Mouse (Mus musculus): ENCODE results near the gene Fam114a1.

Gene Fam114a1

DNA sequence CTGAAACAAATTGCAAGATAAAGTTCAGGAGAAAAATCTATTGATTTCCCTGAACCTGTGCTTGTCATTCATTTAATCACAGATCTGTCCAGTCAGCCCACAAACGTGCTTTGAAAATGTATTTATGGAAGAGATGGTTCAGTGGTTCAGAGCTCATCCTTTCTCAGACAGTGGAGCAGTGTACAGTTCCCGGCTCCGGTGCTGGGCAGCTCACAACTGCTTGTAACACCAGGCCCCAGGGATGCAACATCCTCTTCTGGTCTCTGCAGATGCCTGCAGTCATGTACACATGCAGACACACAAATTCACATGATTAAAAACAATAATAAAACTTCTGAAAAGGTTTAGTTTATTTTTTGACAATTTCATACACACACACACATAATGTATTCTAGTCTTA is 81.6 kb downstream of the Fam114a1 start:
- DNase-seq (ENCODE audit: low read depth, low spot score): no peak

GRCm38 (mm10) chr5:65057596-65057995 is 87.7 kb downstream of the Fam114a1 start:
- no peak for DNase-seq (ENCODE audit: low read depth, low spot score)

- no peak for DNase-seq (ENCODE audit: low read depth, low spot score)
Measured at GRCm38 (mm10) chr5:65059806-65060205, 89.9 kb downstream of the Fam114a1 start.

DNA sequence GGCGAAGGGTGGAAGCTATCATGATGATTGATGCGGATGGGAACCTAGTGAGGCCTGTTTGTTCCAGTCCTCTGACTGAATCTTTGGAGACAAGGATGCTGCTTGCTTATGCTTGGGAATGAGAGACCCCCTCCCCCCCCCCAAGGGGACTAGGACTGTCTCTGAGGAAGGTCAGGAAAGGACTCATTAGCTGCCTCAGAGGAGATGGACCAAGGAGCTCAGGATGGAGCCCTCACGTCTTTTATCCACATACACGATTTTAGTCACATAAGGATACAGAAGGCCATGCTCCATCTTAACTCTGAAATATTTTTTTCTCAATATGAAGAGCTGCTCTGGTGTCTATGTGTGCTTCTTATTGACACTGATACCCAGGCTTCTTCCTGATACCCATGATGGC is 92.4 kb downstream of the Fam114a1 start:
- DNase-seq (ENCODE audit: low read depth, low spot score): no peak

GRCm38 (mm10) chr5:65063266-65063665 is 93.4 kb downstream of the Fam114a1 start:
- no peak for DNase-seq (ENCODE audit: low read depth, low spot score)

DNA sequence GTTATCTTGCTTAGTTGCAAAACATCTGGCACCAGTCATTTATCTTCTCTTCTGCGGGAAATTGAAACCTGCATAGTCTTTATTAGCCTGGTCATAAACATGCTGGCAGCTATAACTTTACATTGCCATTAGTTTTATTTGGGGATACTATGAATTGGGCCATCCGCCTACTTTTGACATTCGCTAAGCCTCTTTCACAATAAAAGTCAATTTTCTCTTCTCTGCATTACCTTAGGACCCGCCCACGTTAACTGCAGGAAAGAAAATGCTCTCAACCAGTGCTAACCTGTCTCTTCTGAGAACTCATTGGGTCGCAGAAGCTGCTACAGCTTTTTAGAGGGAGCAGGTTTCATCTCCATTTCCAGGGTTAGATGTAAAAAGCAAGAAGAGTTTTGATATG is 98.3 kb downstream of the Fam114a1 start:
- DNase-seq (ENCODE audit: low read depth, low spot score): no peak

DNA sequence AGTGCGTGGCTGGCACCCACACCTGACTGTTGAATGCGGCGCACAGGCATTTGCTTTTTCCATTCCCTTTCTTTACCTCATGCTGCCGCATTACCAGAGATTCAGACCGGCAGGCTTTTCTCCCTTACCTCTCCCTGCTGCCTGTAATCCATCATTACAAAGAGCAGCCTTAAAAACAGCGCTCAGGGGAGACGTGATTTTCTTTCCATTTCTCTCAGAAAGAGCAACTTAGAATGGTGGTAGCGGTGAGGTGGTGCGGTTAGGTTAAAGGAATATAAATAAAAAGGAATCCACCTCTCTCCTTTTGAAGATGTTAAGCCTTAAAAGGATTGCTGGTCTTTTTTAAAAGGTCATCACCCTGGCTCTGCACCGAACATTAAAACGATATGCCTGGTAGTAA is 100.0 kb downstream of the Fam114a1 start:
- no peak for DNase-seq (ENCODE audit: low read depth, low spot score)

DNA sequence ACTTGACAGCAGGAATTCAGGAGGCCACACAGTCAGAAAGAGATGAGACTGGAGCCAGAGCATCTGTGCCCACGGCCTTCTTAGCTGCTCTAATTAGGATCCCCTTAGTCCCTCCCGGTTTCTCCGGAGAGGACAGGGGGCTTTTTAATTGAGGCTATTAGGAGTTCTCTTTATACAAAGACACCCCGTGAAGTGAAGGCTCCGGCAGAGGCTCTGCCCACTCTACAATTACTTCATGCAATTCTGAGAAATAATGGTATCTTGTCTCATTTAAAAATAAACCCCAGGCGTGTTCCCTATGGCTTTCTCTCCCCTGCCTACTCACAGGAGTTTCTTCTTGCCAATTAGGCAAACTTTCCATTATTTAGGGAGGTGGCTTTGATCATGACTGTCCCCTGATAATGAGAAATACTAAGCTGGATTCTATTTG is 101.8 kb downstream of the Fam114a1 start:
- DNase-seq (ENCODE audit: low read depth, low spot score): no peak

DNA sequence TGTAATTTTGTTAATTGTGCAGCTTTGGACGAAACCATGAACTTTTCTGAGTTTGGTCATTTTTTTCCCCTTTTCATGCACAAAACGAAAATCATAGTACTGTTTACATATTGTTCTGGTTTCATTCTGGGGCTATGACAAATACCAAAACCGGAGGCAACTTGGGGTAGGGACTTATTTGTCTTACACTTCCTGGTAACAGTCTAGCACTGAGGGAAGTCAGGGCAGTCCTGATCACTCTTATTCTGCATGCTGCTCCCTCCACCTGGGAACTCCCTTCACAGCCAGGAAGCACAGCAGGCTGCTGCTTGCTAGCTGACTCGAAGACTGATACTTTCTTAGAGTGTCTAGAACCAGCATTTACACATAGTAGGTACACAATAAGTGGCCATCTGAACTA is 103.4 kb downstream of the Fam114a1 start:
- peak; percentile 14 for DNase-seq (ENCODE audit: low read depth, low spot score)

DNA sequence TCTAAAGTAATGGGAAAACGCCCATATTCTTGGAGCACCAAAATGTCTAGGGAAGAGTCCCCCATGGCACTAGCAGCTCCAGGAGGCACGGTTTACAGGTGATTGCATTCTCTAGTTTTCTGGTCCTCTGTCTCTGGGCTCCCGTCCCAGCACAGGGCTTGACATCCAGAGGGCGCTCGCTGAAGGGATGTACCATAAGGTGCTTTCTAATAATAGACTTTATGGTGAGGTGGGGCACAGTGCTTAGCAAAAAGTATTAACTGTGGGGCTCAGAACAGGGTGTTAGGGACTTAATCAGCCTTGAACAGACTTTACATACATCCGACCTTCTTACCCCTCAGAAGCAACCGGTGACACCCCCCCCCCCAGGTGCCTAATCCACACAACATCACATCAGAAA is 104.8 kb downstream of the Fam114a1 start:
- DNase-seq (ENCODE audit: low read depth, low spot score): no peak

DNA sequence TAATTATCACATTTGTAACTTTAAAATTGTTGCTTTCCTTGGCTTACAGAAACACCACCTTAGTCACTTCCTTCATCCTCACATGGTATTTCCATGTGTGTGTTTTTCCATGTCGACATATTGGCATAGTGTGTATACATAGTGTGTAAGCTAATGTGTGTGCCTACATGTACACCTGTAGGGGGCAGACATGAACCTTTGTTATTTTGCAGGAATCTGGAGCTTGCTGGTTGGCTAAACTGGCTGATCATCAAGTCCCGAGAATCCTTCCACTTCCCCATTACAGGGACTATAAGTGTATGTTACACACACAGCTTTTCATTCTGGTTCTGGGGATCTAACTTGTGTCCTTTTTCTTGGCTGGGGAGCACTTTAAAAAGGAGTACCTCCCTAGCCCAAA is 106.2 kb downstream of the Fam114a1 start:
- peak; percentile 15 for DNase-seq (ENCODE audit: low read depth, low spot score)

DNA sequence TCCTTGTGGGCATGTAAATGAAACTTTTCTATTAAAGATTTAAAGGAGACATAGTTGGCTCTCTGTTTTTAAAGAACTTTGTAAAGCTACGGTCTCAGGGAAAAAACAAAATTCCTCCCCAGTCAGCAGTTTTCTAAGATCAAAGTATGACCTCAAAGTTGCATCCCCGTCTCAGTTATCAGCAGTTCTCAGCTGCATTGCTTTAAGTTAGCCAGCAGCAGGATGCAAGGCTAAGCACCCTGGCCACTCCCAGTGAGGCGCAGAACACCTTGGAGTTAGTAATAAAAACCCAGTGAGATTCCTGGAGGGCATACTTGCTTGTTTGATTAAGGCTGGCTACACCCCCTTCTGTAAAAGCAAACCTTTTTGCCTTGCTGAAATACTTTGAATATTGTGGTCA is 106.9 kb downstream of the Fam114a1 start:
- no peak for DNase-seq (ENCODE audit: low read depth, low spot score)

GRCm38 (mm10) chr5:65078081-65078480 is 108.2 kb downstream of the Fam114a1 start:
- peak; percentile 14 for DNase-seq (ENCODE audit: low read depth, low spot score)

GRCm38 (mm10) chr5:65079881-65080280 is 110.0 kb downstream of the Fam114a1 start:
- no peak for DNase-seq (ENCODE audit: low read depth, low spot score)

GRCm38 (mm10) chr5:65081836-65082235 is 112.0 kb downstream of the Fam114a1 start:
- DNase-seq (ENCODE audit: low read depth, low spot score): no peak

DNA sequence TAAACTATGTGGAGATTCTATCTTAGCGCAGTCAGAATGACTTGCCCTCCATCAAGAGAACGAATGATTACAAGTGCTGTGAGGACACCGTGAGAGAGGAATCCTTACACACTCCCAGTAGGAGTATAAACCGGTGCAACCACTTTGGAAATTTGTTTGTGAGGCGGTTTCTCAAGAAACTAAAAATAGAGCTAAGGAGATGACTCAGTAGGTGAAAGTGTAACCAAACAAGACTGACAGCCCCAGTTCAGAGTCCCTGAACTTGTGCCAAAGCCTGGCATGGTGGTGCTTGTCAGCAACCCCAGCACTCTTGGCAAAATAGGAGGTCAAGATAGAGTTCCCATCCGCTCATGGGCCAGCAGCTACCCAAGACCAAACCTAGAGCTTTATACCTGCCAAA is 116.7 kb downstream of the Fam114a1 start:
- DNase-seq (ENCODE audit: low read depth, low spot score): no peak

DNA sequence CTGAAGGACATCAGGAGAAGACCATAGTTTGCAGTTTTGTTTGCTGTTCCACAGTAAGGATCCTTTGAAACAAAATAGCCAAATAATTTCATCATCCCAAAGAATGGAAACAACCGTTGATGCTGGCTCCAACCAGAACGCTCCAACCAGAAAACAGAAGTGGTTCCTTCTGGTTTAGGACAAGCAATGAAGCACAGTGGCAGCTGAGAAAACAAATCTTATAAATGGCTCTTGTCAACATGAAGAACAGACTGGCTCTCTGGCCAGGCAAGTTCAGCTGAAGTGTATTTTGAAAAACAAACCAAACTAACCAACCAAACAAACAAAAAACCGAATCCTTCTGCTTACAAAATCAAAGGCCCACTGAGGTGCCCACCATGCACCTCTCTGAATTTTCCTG is 119.8 kb downstream of the Fam114a1 start:
- DNase-seq (ENCODE audit: low read depth, low spot score): no peak

- peak; percentile 65 for DNase-seq (ENCODE audit: low read depth, low spot score)
Measured at GRCm38 (mm10) chr5:65091184-65091858, 121.5 kb downstream of the Fam114a1 start.

Measured in CD4-positive, CD25-positive, alpha-beta regulatory T cell, adult 2 months (primary cell).